Mouse (Mus musculus): ENCODE data around the gene 1700125H20Rik.

DNA sequence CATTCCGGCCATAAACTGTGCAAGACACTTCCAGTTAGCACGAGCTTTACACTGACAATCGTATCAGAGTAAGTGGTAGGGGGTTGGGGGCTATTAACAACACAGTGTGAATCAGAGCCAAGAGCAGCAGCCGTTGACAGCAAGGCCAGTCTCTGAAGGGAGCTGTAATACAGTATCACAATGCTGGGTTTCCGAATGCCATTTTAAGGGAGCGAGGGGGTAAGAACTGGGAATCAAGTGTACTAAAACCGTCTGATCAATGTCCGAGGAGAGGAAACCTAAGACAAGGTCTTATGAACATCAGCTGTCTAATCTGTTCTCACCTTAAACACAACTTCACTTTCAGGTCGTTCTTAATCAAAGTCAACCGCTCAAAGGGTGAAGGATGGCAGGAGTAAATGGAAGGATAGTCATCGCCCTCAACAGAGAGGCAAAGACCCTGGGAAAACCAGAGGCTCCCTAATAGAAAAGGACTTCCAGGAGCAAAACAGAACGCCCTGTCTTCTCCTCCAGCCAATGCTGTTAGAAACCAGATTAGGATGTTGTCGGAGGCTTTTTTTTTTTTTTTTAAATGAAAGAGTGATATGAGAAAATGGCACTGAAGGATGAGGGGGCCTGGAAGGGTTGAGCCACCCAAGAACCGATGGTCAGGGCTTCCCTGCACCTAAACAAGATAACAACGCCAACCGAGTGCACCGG, 31.3 kb upstream of the 1700125H20Rik start:
- TF ChIP-seq CTCF (IDR thresholded peaks at IDR 0.05; ENCODE audit: low read depth) (no peak), EP300 (IDR thresholded peaks at IDR 0.05; ENCODE audit: low read depth) (no peak)
